Mouse (Mus musculus): ENCODE data around the gene Myt1l. TPM values are rescaled to one million over a fixed set of nuclear protein-coding genes. Genes with fewer than 3 reads are reported as not detected.

Myt1l gene
- total and polyA plus RNA-seq, 2 experiments from 2014 or later, result 114 to 218 TPM

GRCm38 (mm10) chr12:29926896-29927295 is 398.7 kb downstream of the Myt1l start:
- Histone ChIP-seq H3K36me3 (ENCODE audit: insufficient read depth) (peaks cover 17% of the 10 kb centered on the region), H3K27me3 (ENCODE audit: insufficient read depth, low read length) (no peaks in the 10 kb centered on the region), H3K4me1 (ENCODE audit: insufficient read depth) (no peaks in the 10 kb centered on the region), H3K9me3 (ENCODE audit: low read length) (no peaks in the 10 kb centered on the region), H3K27ac (ENCODE audit: low read depth, low read length) (no peak overlapping the region), H3K4me3 (ENCODE audit: low read depth, low read length) (no peak overlapping the region), H3K4me2 (ENCODE audit: low read depth) (no peak overlapping the region), H3K9ac (no peak overlapping the region)
- DNase-seq (peak; percentile 71), ATAC-seq (peak; percentile 76)
- TF ChIP-seq CTCF (IDR thresholded peaks at IDR 0.05; ENCODE audit: low read depth), result peak; percentile 81
- WGBS, result 28% methylated on average over 3 of the region's 3 CpGs

GRCm38 (mm10) chr12:29930591-29930990 is 402.4 kb downstream of the Myt1l start:
- Histone ChIP-seq H3K9me3 (ENCODE audit: low read length) (no peaks in the 10 kb centered on the region), H3K9ac (no peak overlapping the region), H3K27me3 (ENCODE audit: insufficient read depth, low read length) (no peaks in the 10 kb centered on the region), H3K4me3 (ENCODE audit: low read depth, low read length) (no peak overlapping the region), H3K4me2 (ENCODE audit: low read depth) (no peak overlapping the region), H3K27ac (ENCODE audit: low read depth, low read length) (no peak overlapping the region), H3K4me1 (ENCODE audit: insufficient read depth) (no peaks in the 10 kb centered on the region; the same call in 1 of the 2 replicates), H3K36me3 (ENCODE audit: insufficient read depth) (0 out of 2 replicates have a peak, but pooled peaks cover 5% of the 10 kb centered on the region)
- no peak for TF ChIP-seq CTCF (IDR thresholded peaks at IDR 0.05; ENCODE audit: low read depth)
- WGBS, result 89% methylated on average over 1 of the region's 1 CpGs
- no peak for ATAC-seq
- no peak for DNase-seq

- 93% methylated on average over 1 of the region's 1 CpGs for WGBS
- DNase-seq, result no peak
- H3K4me2 ChIP-seq (ENCODE audit: low read depth), result no peak overlapping the region
- no peak overlapping the region for H3K27ac ChIP-seq (ENCODE audit: low read depth, low read length)
- H3K9me3 ChIP-seq (ENCODE audit: low read length), result no peaks in the 10 kb centered on the region
- H3K4me1 ChIP-seq (ENCODE audit: insufficient read depth), result no peaks in the 10 kb centered on the region; the same call in 1 of the 2 replicates
- H3K4me3 ChIP-seq (ENCODE audit: low read depth, low read length), result no peak overlapping the region
- no peaks in the 10 kb centered on the region for H3K36me3 ChIP-seq (ENCODE audit: insufficient read depth)
- H3K9ac ChIP-seq, result no peak overlapping the region
- ATAC-seq, result no peak
- H3K27me3 ChIP-seq (ENCODE audit: insufficient read depth, low read length), result no peaks in the 10 kb centered on the region
- TF ChIP-seq CTCF (IDR thresholded peaks at IDR 0.05; ENCODE audit: low read depth), result no peak
Measured at GRCm38 (mm10) chr12:29932951-29933350, 404.8 kb downstream of the Myt1l start.

GRCm38 (mm10) chr12:29933501-29933900 is 405.3 kb downstream of the Myt1l start:
- no peak for TF ChIP-seq CTCF (IDR thresholded peaks at IDR 0.05; ENCODE audit: low read depth)
- Histone ChIP-seq H3K27ac (ENCODE audit: low read depth, low read length) (peak overlapping the region; percentile 30; the same call in 1 of the 2 replicates), H3K36me3 (ENCODE audit: insufficient read depth) (no peaks in the 10 kb centered on the region), H3K4me3 (ENCODE audit: low read depth, low read length) (no peak overlapping the region), H3K9me3 (ENCODE audit: low read length) (no peaks in the 10 kb centered on the region), H3K4me2 (ENCODE audit: low read depth) (no peak overlapping the region), H3K4me1 (ENCODE audit: insufficient read depth) (no peaks in the 10 kb centered on the region; the same call in 1 of the 2 replicates), H3K9ac (no peak overlapping the region), H3K27me3 (ENCODE audit: insufficient read depth, low read length) (no peaks in the 10 kb centered on the region)
- 73% methylated on average over 2 of the region's 2 CpGs for WGBS
- no peak for DNase-seq
- no peak for ATAC-seq

- no peaks in the 10 kb centered on the region for H3K9me3 ChIP-seq (ENCODE audit: low read length)
- H3K27me3 ChIP-seq (ENCODE audit: insufficient read depth, low read length), result no peaks in the 10 kb centered on the region
- no peak for TF ChIP-seq CTCF (IDR thresholded peaks at IDR 0.05; ENCODE audit: low read depth)
- ATAC-seq, result no peak
- 60% methylated on average over 8 of the region's 8 CpGs for WGBS
- H3K4me1 ChIP-seq (ENCODE audit: insufficient read depth), result peaks cover 3% of the 10 kb centered on the region; the same call in 1 of the 2 replicates
- no peak overlapping the region for H3K9ac ChIP-seq
- peak overlapping the region; percentile 30; the same call in 1 of the 2 replicates for H3K27ac ChIP-seq (ENCODE audit: low read depth, low read length)
- no peak overlapping the region for H3K4me2 ChIP-seq (ENCODE audit: low read depth)
- no peak overlapping the region for H3K4me3 ChIP-seq (ENCODE audit: low read depth, low read length)
- H3K36me3 ChIP-seq (ENCODE audit: insufficient read depth), result no peaks in the 10 kb centered on the region
- DNase-seq, result peak; percentile 61
Measured at GRCm38 (mm10) chr12:29934120-29934581, 406.0 kb downstream of the Myt1l start.

- Histone ChIP-seq H3K36me3 (ENCODE audit: insufficient read depth) (no peaks in the 10 kb centered on the region), H3K4me3 (ENCODE audit: low read depth, low read length) (peak within 1 kb of the TSS; percentile 82), H3K4me2 (ENCODE audit: low read depth) (peak within 1 kb of the TSS; percentile 86), H3K27ac (ENCODE audit: low read depth, low read length) (peak within 1 kb of the TSS; percentile 92), H3K9ac (peak within 1 kb of the TSS; percentile 92), H3K27me3 (ENCODE audit: insufficient read depth, low read length) (no peaks in the 10 kb centered on the region), H3K4me1 (ENCODE audit: insufficient read depth) (peaks cover 22% of the 10 kb centered on the region; the same call in 1 of the 2 replicates), H3K9me3 (ENCODE audit: low read length) (no peaks in the 10 kb centered on the region)
- 35% methylated on average over 8 of the region's 8 CpGs for WGBS
- TF ChIP-seq CTCF (IDR thresholded peaks at IDR 0.05; ENCODE audit: low read depth), result no peak
- DNase-seq (no peak), ATAC-seq (no peak)
Measured at GRCm38 (mm10) chr12:29937308-29937707, 409.1 kb downstream of the Myt1l start, which contains the start of gene Pxdn. TSS of gene Pxdn (plus strand) at chr12:29937608.

GRCm38 (mm10) chr12:29937851-29938375 is 409.7 kb downstream of the Myt1l start:
- Histone ChIP-seq H3K36me3 (ENCODE audit: insufficient read depth) (no peaks in the 10 kb centered on the region), H3K4me1 (ENCODE audit: insufficient read depth) (peaks cover 22% of the 10 kb centered on the region; the same call in 1 of the 2 replicates), H3K4me2 (ENCODE audit: low read depth) (peak overlapping the region; percentile 86), H3K9me3 (ENCODE audit: low read length) (no peaks in the 10 kb centered on the region), H3K27me3 (ENCODE audit: insufficient read depth, low read length) (no peaks in the 10 kb centered on the region), H3K9ac (peak overlapping the region; percentile 92), H3K27ac (ENCODE audit: low read depth, low read length) (peak overlapping the region; percentile 92), H3K4me3 (ENCODE audit: low read depth, low read length) (peak overlapping the region; percentile 82)
- DNase-seq, result peak; percentile 82
- WGBS, result 2% methylated on average over 44 of the region's 49 CpGs
- peak; percentile 85 for ATAC-seq
- TF ChIP-seq CTCF (IDR thresholded peaks at IDR 0.05; ENCODE audit: low read depth), result no peak
